Mouse (Mus musculus): ENCODE data around the gene Rps9.
"Not testable (repeated sequence)": the region's sequence is repeated elsewhere in the genome, so short reads cannot be mapped to it uniquely, and the experiment has no call there.

The Rps9 gene

GRCm38 (mm10) chr7:3698471-3698870 is 5.3 kb upstream of the Rps9 start:
- no peak for DNase-seq

GRCm38 (mm10) chr7:3703148-3703878 is 480 bp upstream of the Rps9 start:
- no peak for DNase-seq

DNA sequence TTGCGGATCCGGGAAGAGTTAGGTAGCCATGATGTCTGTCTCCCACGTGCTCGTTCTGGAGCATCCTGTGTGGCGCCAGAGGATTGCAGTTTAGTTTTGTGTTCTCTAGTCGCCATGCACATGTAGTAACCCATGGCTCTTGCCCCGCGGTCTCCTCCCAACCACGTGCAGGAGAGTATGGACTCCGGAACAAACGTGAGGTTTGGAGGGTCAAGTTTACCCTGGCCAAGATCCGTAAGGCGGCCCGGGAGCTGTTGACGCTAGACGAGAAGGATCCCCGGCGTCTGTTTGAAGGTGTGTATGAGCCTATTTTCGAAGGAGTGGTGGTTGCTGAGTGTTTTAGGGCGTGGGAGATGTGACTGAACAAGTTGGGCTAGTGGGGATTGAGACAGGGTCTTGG is 682 bp downstream of the Rps9 start:
- DNase-seq, result no peak

GRCm38 (mm10) chr7:3705461-3705860 is 1.7 kb downstream of the Rps9 start:
- not testable (repeated sequence) for DNase-seq

GRCm38 (mm10) chr7:3705911-3706310 is 2.1 kb downstream of the Rps9 start:
- DNase-seq, result no peak

DNA sequence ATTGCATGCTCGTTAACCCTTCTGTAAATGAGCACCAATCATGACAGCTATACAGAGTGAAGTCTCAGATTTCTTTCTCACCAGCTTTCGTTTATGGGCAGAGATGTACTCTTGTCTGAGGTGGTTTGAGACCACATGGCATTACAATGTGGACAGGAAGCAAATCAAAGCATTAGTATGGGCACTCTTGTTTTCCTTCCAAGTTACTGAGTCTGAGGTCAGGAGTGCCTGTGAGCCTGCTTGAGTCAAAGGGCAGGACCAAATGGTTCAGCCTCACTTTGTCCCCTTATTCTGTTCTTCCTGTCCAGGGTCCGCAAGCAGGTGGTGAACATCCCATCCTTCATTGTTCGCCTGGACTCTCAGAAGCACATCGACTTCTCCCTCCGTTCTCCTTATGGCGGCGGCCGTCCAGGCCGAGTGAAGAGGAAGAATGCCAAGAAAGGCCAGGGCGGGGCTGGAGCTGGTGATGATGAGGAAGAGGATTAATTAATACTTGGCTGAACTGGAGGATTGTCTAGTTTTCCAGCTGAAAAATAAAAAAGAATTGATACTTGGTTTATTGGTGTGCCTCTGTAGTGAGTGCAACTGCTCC is 2.6 kb downstream of the Rps9 start:
- no peak for DNase-seq

DNA sequence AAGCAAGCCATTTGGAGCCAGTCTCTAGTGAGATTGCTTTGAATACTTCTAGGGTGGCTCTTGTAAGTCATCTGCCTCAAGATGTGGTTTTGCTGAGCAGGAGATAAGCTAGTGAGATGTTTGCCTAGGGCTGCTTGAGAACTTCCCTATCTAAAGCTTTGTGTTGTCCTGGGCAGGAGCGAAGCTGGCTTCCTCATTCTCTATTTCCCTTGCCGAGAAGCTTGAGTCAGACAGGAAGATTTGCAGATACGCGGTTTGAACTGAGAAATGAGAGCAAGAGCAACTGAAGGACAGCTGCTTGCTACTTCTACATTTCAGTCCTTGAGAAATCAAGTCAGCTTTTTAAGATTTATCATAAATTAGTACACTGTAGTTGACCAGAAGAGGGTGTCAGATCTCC is 3.2 kb downstream of the Rps9 start:
- no peak for DNase-seq

DNA sequence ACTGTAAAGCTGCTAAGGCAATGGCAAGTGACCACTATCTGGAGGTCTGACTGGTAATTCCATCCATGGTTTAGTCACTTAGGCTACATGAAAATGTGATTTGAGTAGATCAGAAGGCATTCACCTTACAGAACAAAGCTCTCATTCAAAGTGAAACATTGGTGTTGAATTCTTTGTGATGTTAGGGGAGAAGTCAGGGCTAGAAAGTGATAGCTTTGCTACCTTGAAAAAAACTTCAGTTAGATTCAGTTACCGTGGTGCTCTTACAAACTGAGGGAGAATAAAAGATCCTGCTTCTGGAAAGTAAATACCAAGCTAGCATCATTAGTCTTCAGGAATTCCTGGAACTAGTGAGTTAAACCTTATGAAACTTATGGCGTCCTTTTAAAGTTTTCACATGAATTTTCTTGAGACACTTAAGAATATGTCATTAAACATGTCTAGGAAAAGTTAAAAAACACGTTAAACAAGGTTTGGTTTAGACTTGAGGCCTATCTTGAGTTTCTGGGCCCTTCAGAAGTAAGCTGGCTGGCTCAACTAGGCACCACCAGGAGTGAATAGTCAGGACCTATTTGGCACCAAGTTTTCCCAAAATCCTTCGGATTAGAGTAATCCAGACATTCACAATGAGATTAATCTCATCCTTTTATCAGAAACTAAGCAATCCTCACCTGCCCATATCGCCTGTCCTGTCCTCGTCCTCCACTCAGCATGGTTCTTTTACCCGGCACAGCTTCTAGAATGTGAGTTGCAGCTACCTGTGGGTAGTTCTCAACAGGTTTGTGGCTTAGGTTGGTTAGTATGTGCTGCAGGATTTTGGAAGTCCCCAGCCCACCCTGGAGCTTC is 4.0 kb downstream of the Rps9 start:
- no peak for DNase-seq

DNA sequence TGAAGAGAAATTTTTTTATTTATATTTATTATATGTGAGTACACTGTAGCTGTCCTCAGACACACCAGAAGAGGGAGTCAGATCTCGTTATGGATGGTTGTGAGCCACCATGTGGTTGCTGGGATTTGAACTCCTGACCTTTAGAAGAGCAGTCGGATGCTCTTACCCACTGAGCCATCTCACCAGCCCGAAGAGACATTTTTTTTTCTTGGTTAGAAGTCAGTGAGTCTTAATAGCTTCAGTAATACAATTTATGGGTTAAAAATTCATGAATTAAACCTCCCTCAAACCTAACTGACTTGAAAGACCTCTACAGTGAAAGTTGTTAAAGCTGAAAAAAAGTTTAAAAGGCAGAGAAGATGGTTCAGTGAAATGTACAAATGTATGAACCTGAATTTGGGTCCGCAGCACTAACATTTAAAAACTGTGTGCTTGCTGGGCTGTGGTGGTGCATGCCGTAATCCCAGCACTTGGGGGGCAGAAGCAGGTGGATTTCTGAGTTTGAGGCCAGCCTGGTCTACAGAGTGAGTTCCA is 4.7 kb downstream of the Rps9 start:
- DNase-seq, result not testable (repeated sequence)

DNA sequence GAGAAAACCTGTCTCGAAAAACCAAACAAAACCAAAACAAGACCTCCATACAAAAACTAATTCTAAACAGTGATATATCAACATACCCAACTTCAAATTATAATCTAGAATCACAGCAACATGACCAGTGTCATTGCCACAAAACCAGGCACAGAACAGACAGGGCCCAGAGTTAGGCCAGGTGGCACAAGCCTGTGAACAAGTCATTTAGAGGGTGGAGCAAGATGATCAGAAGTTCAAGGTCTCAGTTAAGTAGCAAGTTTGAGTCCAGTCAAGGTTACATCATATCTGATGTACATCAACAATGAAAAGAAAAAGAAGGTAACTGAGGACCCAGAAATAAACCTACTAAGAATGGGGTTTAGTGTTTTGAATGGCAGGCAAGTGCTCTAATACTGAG is 5.2 kb downstream of the Rps9 start:
- no peak for DNase-seq

GRCm38 (mm10) chr7:3712264-3712942 is 8.6 kb downstream of the Rps9 start:
- DNase-seq, result no peak

- no peak for DNase-seq
These were observed 11.5 kb downstream of the Rps9 start for GRCm38 (mm10) chr7:3715249-3715648.

GRCm38 (mm10) chr7:3720268-3720667 is 16.5 kb downstream of the Rps9 start, which contains the start of gene Pirb:
Gene Pirb, minus strand, starts transcription at chr7:3720391.
- not testable (repeated sequence) for DNase-seq

DNA sequence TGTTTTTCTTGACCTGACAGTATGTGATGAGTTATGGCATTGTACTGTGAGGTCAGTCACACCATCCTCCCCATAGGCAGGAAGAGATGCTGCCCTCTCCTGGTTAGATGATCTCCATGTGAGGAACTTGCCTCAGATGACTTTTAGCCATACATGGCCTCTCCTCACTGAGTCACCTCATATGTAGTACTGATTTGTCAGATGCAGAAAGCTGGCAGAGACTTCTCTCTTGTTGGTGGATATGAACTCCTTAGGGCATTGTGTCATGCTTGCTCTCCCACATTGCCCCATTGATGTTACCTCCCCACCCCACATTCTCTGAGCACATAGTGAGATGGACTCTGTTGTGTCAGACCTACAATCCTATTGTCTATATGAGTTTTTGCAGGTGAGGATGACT is 21.7 kb downstream of the Rps9 start:
- not testable (repeated sequence) for DNase-seq

DNA sequence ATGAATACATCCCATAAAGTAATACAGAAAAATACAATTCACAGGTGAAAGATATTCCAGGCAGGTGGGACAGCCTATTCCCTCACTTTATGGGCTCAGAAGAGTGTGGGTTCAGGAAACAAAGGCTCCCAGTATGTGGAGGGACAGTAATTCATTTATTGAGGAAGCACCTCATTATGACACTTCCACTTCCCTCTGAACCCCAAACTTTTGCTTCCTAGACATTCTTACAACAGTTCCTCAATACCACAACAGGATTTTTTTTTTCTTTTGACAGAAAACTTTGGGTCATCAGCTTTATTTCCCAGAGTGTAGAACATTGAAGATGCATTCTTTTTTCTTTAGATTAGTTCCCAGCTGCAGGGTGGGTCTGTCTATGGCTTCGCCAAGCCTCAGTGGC is 28.9 kb downstream of the Rps9 start:
- not testable (repeated sequence) for DNase-seq
